ENCODE assay signal across 23 mouse cellular contexts in the genomic region with DNA sequence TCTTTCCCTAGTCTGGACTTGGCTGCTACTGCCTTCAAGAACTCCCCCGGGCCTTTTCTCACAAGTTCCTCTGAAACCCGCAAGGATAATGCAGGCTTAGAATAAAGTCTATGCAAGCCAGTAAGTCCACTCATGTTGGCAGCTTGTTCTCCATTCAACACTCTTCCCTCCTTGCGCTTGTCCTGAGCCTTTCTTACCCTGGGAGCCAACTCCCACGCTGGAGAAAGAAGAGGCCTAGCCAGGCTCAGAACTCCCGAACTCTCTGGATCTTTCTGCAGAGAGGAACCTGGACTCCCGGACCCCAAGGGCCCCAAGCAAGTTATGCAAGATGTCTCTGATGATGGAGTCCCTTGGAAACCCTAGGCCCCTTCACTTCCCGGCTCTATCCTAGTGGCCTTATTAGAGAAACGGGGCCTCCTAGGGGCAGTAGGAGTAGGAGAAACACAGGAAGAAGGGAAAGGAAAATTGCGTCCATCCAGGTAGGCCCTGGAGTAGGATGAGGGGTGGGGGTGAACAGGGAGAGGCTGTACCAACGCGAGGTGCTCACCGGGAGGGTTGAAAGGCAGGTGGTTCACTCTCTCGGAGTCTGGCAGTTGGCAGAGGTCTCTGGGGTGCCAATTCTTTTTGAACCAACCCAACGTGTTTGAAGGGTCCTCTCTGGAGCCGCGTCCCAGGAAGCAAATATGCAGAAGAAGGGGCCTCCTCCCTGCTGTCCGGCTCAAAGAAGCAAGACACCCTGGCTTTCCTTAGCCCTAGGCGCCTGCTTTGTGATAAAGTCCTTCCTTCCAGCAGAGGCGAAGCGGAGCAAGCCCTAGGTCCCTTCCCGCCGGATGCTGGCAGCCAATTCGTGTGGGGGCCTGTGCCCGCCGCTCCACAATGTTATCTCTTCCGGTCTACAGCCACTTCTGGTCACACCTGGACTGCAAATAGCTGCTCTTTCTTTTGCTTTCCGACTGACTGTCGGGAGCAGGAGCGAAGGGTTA. TPM values are rescaled to one million over a fixed set of nuclear protein-coding genes. Genes with fewer than 3 reads are reported as not detected.
A peak's percentile ranks its signal among the peaks of the same experiment; 100 is the strongest.
DNase-seq lines count a peak whose midpoint lies in the region; ATAC-seq lines count a peak whose summit lies in the region.
"Had no signal": no experiment of that assay in that cellular context is flagged by ENCODE, and none has a peak within 500 bp of the region (broad histone marks: within the 10 kb centered on the region; RNA-seq: fewer than 3 reads in every experiment).

No protein-coding gene starts in this region.

- no peak overlapping the region for H3K4me2 ChIP-seq in hindbrain, embryonic 11.5 days (replicated peaks; ENCODE audit: low read depth, low read length)
- no peak overlapping the region for H3K4me2 ChIP-seq in hindbrain, embryonic 16.5 days (ENCODE audit: low read length)
- no peak overlapping the region for H3K4me2 ChIP-seq in intestine, embryonic 14.5 days (ENCODE audit: low read length)
- H3K4me2 ChIP-seq in stomach, embryonic 14.5 days (replicated peaks; ENCODE audit: low read depth, low read length), result no peak overlapping the region
- H3K4me2 ChIP-seq: forebrain, embryonic 12.5 days; hindbrain, embryonic 14.5 days; limb, embryonic 15.5 days had no signal

- H3K4me3 ChIP-seq in hindbrain, embryonic 11.5 days (ENCODE audit: low read depth, low read length), result no peak overlapping the region
- no peak overlapping the region for H3K4me3 ChIP-seq in hindbrain, embryonic 16.5 days (ENCODE audit: low read length)
- H3K4me3 ChIP-seq in ES-E14 (ENCODE audit: insufficient read depth in 1 of 2, low read depth in 1 of 2, low read length in 2 of 2, poor library complexity in 1 of 2, severe bottlenecking in 1 of 2), result peak overlapping the region; percentile 53 to 56; a peak in 1 of 4 replicates
- H3K4me3 ChIP-seq in intestine, embryonic 14.5 days (ENCODE audit: low read depth, low read length), result peak overlapping the region; percentile 6
- peak overlapping the region; percentile 31 for H3K4me3 ChIP-seq in stomach, embryonic 14.5 days (ENCODE audit: low read depth, low read length)
- H3K4me3 ChIP-seq: forebrain, embryonic 12.5 days had no signal

- no peak overlapping the region for H3K9ac ChIP-seq in hindbrain, embryonic 11.5 days (ENCODE audit: low read depth, low read length)
- no peak overlapping the region for H3K9ac ChIP-seq in hindbrain, embryonic 16.5 days (ENCODE audit: low read depth, low read length)
- H3K9ac ChIP-seq in ES-E14 (ENCODE audit: insufficient read depth, low read depth, low read length, poor library complexity, severe bottlenecking), result no peak overlapping the region
- 0 out of 2 replicates have a peak overlapping the region, but pooled peaks have one; percentile 1 for H3K9ac ChIP-seq in intestine, embryonic 14.5 days (ENCODE audit: low read length)
- H3K9ac ChIP-seq in stomach, embryonic 14.5 days (replicated peaks; ENCODE audit: low read depth, low read length), result no peak overlapping the region
- H3K9ac ChIP-seq: forebrain, embryonic 12.5 days; hindbrain, embryonic 14.5 days; limb, embryonic 15.5 days had no signal

- no peak for ATAC-seq in hindbrain, embryonic 11.5 days (ENCODE audit: low FRiP score)
- no peak for ATAC-seq in hindbrain, embryonic 16.5 days
- ATAC-seq in intestine, embryonic 14.5 days (replicated peaks; ENCODE audit: low FRiP score, low TSS enrichment, low read depth), result no peak
- no peak for ATAC-seq in stomach, embryonic 14.5 days (ENCODE audit: insufficient number of reproducible peaks, insufficient read depth, low FRiP score, low read depth)
- ATAC-seq: activated CD4-positive, CD25-positive, alpha-beta regulatory T cell, adult 4 months; CD4-positive, CD25-positive, alpha-beta regulatory T cell, adult 4 months had no signal

- peaks cover 91% of the 10 kb centered on the region for H3K27me3 ChIP-seq in hindbrain, embryonic 11.5 days (ENCODE audit: control insufficient read depth, insufficient read depth, low read length)
- peaks cover 73% of the 10 kb centered on the region for H3K27me3 ChIP-seq in hindbrain, embryonic 16.5 days (replicated peaks; ENCODE audit: control insufficient read depth, insufficient read depth, low read length)
- H3K27me3 ChIP-seq in intestine, embryonic 14.5 days (replicated peaks; ENCODE audit: control insufficient read depth, insufficient read depth, low read length), result peaks cover 99% of the 10 kb centered on the region
- H3K27me3 ChIP-seq in stomach, embryonic 14.5 days (ENCODE audit: control insufficient read depth, insufficient read depth, low read length), result peaks cover 65% of the 10 kb centered on the region

- no peaks in the 10 kb centered on the region for H3K36me3 ChIP-seq in hindbrain, embryonic 11.5 days (ENCODE audit: control insufficient read depth, insufficient read depth, low read length)
- no peaks in the 10 kb centered on the region for H3K36me3 ChIP-seq in hindbrain, embryonic 16.5 days (ENCODE audit: control insufficient read depth, insufficient read depth, low read length)
- no peaks in the 10 kb centered on the region for H3K36me3 ChIP-seq in ES-E14 (ENCODE audit: control insufficient read depth, insufficient read depth, low read length, poor library complexity, severe bottlenecking)
- H3K36me3 ChIP-seq in intestine, embryonic 14.5 days (ENCODE audit: control insufficient read depth, insufficient read depth, low read length), result no peaks in the 10 kb centered on the region
- H3K36me3 ChIP-seq in stomach, embryonic 14.5 days (ENCODE audit: control insufficient read depth, insufficient read depth, low read length), result no peaks in the 10 kb centered on the region
- H3K36me3 ChIP-seq: forebrain, embryonic 12.5 days; limb, embryonic 15.5 days had no signal

- H3K9me3 ChIP-seq in hindbrain, embryonic 11.5 days (ENCODE audit: control insufficient read depth, low read length), result no peaks in the 10 kb centered on the region
- peaks cover 3% of the 10 kb centered on the region for H3K9me3 ChIP-seq in hindbrain, embryonic 16.5 days (ENCODE audit: control insufficient read depth, low read length)
- H3K9me3 ChIP-seq in ES-E14 (ENCODE audit: control insufficient read depth, insufficient read depth, low read depth, low read length), result no peaks in the 10 kb centered on the region
- H3K9me3 ChIP-seq in intestine, embryonic 14.5 days (ENCODE audit: control insufficient read depth, low read length), result no peaks in the 10 kb centered on the region; the same call in 1 of the 2 replicates
- H3K9me3 ChIP-seq in stomach, embryonic 14.5 days (ENCODE audit: control insufficient read depth, low read depth, low read length), result no peaks in the 10 kb centered on the region
- H3K9me3 ChIP-seq: forebrain, embryonic 12.5 days; limb, embryonic 15.5 days had no signal

- no peak overlapping the region for H3K27ac ChIP-seq in hindbrain, embryonic 11.5 days (ENCODE audit: low read depth, low read length)
- H3K27ac ChIP-seq in hindbrain, embryonic 16.5 days (ENCODE audit: low read depth, low read length), result no peak overlapping the region
- H3K27ac ChIP-seq in ES-E14 (ENCODE audit: insufficient read depth, low read depth, low read length, poor library complexity, severe bottlenecking), result no peak overlapping the region
- no peak overlapping the region for H3K27ac ChIP-seq in intestine, embryonic 14.5 days (ENCODE audit: low read depth)
- H3K27ac ChIP-seq in stomach, embryonic 14.5 days (ENCODE audit: low read length), result peak overlapping the region; percentile 39; the same call in 1 of the 2 replicates
- H3K27ac ChIP-seq: forebrain, embryonic 12.5 days; hindbrain, embryonic 14.5 days; limb, embryonic 15.5 days had no signal

- peaks cover 6% of the 10 kb centered on the region; the same call in 1 of the 2 replicates for H3K4me1 ChIP-seq in hindbrain, embryonic 11.5 days (replicated peaks; ENCODE audit: control insufficient read depth, insufficient read depth, low read length)
- no peaks in the 10 kb centered on the region for H3K4me1 ChIP-seq in hindbrain, embryonic 16.5 days (ENCODE audit: control insufficient read depth, insufficient read depth, low read depth, low read length)
- peaks cover 0 to 2% of the 10 kb centered on the region in 2 experiments; a peak in 1 of 4 replicates for H3K4me1 ChIP-seq in ES-E14 (ENCODE audit: control insufficient read depth in 2 of 2, insufficient read depth in 2 of 2, low read length in 2 of 2, poor library complexity in 1 of 2)
- no peaks in the 10 kb centered on the region for H3K4me1 ChIP-seq in intestine, embryonic 14.5 days (replicated peaks; ENCODE audit: control insufficient read depth, insufficient read depth, low read length)
- no peaks in the 10 kb centered on the region for H3K4me1 ChIP-seq in stomach, embryonic 14.5 days (ENCODE audit: control insufficient read depth, insufficient read depth, low read length)

- DNase-seq in hindbrain, embryonic 11.5 days (ENCODE audit: low spot score), result peak; percentile 55
- no peak for DNase-seq in ES-E14 (ENCODE audit: low read depth, low spot score)
- DNase-seq in intestine, embryonic 14.5 days (ENCODE audit: low spot score), result no peak
- no peak for DNase-seq in cerebellum, postnatal 4 days (ENCODE audit: low spot score in 2 of 2)
- DNase-seq in adrenal gland, postnatal 4 days (ENCODE audit: low spot score in 2 of 2), result no peak
- DNase-seq: adrenal gland, postnatal 14 days; cerebellum, adult 2 months; gastrocnemius, postnatal 36 days; lung, adult 18-20 months; right cerebral cortex, adult 18-20 months; thymus, postnatal 25 days had no signal

- in situ Hi-C loops in ES-E14 (cut with MboI; ENCODE audit: low sequenced_read_pairs in 2 of 2, unreplicated experiment in 2 of 2), result loop anchor here in 1 of 2 experiments (5.0 to 10.0 kb wide), 2 partner anchors 36 to 86 kb away; partner anchors contain the start of genes Cdx2 and Gsx1

- 1% methylated on average over 28 of the region's 29 CpGs for WGBS in hindbrain, embryonic 11.5 days
- 2% methylated on average over 28 of the region's 29 CpGs for WGBS in hindbrain, embryonic 16.5 days
- 6% methylated on average over 29 of the region's 29 CpGs for WGBS in intestine, embryonic 14.5 days
- WGBS in stomach, embryonic 14.5 days, result 2% methylated on average over 29 of the region's 29 CpGs

RNA-seq across cellular contexts. Expression of gene Pdx1, which starts 1.2 kb away (rescaled TPM):
- not detected in 2 replicates for polyA plus RNA-seq in hindbrain, embryonic 11.5 days (2014; fragmentation: Nextera tagmentation; extraction: Ambion mirVana)
- not detected in 2 replicates for polyA plus RNA-seq in hindbrain, embryonic 16.5 days (2015; fragmentation: Nextera tagmentation; extraction: Ambion mirVana)
- total RNA-seq in ES-E14 (2012; rRNA removed), result 0.09 TPM in 1 of 2 replicates, not detected in the other
- polyA plus RNA-seq in intestine, embryonic 14.5 days (2014; fragmentation: Nextera tagmentation; extraction: Ambion mirVana), result 0.79 and 6.4 TPM in 2 replicates
- polyA plus RNA-seq in stomach, embryonic 14.5 days (2014; fragmentation: Nextera tagmentation; extraction: Ambion mirVana), result 3.4 and 5.2 TPM in 2 replicates
- total RNA-seq in adrenal gland, postnatal 4 days (2021), result 1 to 10 TPM in 1 of 2 experiments, not detected in 1; 1.8 TPM
- total RNA-seq: adrenal gland, postnatal 14 days; common myeloid progenitor, adult 5-6 weeks; gastrocnemius, postnatal 36 days; layer of hippocampus, postnatal 14 days; left cerebral cortex, postnatal 10 days had no signal
- polyA plus RNA-seq: activated CD4-positive, CD25-positive, alpha-beta regulatory T cell, adult 4 months; CD4-positive, CD25-positive, alpha-beta regulatory T cell, adult 4 months; cerebellum, adult 2 months; forebrain, embryonic 12.5 days; heart, embryonic 16.5 days; hindbrain, embryonic 14.5 days; limb, embryonic 15.5 days had no signal

RNA-seq across cellular contexts. Expression of gene Cdx2, which starts 36.1 kb away (rescaled TPM):
- not detected in 2 replicates for polyA plus RNA-seq in hindbrain, embryonic 11.5 days (2014; fragmentation: Nextera tagmentation; extraction: Ambion mirVana)
- polyA plus RNA-seq in hindbrain, embryonic 16.5 days (2015; fragmentation: Nextera tagmentation; extraction: Ambion mirVana), result not detected in 2 replicates
- total RNA-seq in ES-E14 (2012; rRNA removed), result 2.8 and 5.4 TPM in 2 replicates
- polyA plus RNA-seq in intestine, embryonic 14.5 days (2014; fragmentation: Nextera tagmentation; extraction: Ambion mirVana), result 24.0 and 30.2 TPM in 2 replicates
- 1.1 and 1.3 TPM in 2 replicates for polyA plus RNA-seq in stomach, embryonic 14.5 days (2014; fragmentation: Nextera tagmentation; extraction: Ambion mirVana)
- total RNA-seq in adrenal gland, postnatal 4 days (2021), result not detected
- total RNA-seq: adrenal gland, postnatal 14 days; common myeloid progenitor, adult 5-6 weeks; gastrocnemius, postnatal 36 days; layer of hippocampus, postnatal 14 days; left cerebral cortex, postnatal 10 days had no signal
- polyA plus RNA-seq: activated CD4-positive, CD25-positive, alpha-beta regulatory T cell, adult 4 months; CD4-positive, CD25-positive, alpha-beta regulatory T cell, adult 4 months; cerebellum, adult 2 months; forebrain, embryonic 12.5 days; hindbrain, embryonic 14.5 days; kidney, embryonic 14.5 days; limb, embryonic 15.5 days had no signal

RNA-seq across cellular contexts. Expression of gene Urad, which starts 51.3 kb away (rescaled TPM):
- polyA plus RNA-seq in hindbrain, embryonic 11.5 days (2014; fragmentation: Nextera tagmentation; extraction: Ambion mirVana), result not detected in 2 replicates
- polyA plus RNA-seq in hindbrain, embryonic 16.5 days (2015; fragmentation: Nextera tagmentation; extraction: Ambion mirVana), result not detected in 2 replicates
- total RNA-seq in ES-E14 (2012; rRNA removed), result not detected in 2 replicates
- polyA plus RNA-seq in intestine, embryonic 14.5 days (2014; fragmentation: Nextera tagmentation; extraction: Ambion mirVana), result 1.6 and 1.7 TPM in 2 replicates
- not detected in 2 replicates for polyA plus RNA-seq in stomach, embryonic 14.5 days (2014; fragmentation: Nextera tagmentation; extraction: Ambion mirVana)
- total RNA-seq in adrenal gland, postnatal 4 days (2021), result 1 to 10 TPM; 1.1 to 7.2 TPM
- total RNA-seq: common myeloid progenitor, adult 5-6 weeks; gastrocnemius, postnatal 36 days; layer of hippocampus, postnatal 14 days; left cerebral cortex, postnatal 10 days had no signal
- polyA plus RNA-seq: activated CD4-positive, CD25-positive, alpha-beta regulatory T cell, adult 4 months; CD4-positive, CD25-positive, alpha-beta regulatory T cell, adult 4 months; cerebellum, adult 2 months; forebrain, embryonic 12.5 days; heart, embryonic 16.5 days; hindbrain, embryonic 14.5 days; kidney, embryonic 14.5 days; limb, embryonic 15.5 days had no signal

Comparison
In these comparisons a context has a peak if more than half of its experiments do, and no peak if none do; other contexts are left out.
1. H3K4me3 ChIP-seq: peak in ES-E14 (2 of 2), intestine, embryonic 14.5 days (single experiment) and stomach, embryonic 14.5 days (single experiment); none in hindbrain, embryonic 11.5 days (single experiment) and hindbrain, embryonic 16.5 days (single experiment).
2. RNA of gene Cdx2, which starts 36.1 kb away (polyA plus RNA-seq): 24.0 to 30.2 TPM in intestine, embryonic 14.5 days; 1.1 to 1.3 TPM in stomach, embryonic 14.5 days, not detected in hindbrain, embryonic 11.5 days and not detected in hindbrain, embryonic 16.5 days; every median in the first group is over 10 times any median in the second.